Mouse (Mus musculus) heart, embryonic 14.5 days (tissue): ENCODE data around the gene Mindy2. TPM values are rescaled to one million over a fixed set of nuclear protein-coding genes. Genes with fewer than 3 reads are reported as not detected.

Experiments
- ATAC-seq: fragments of 200-750 bp; cut with Nextera tagmentation; 2 replicates; pipeline ENCODE4 v1.8.0; 2017; ENCODE audit warnings: low read depth, moderate TSS enrichment; ENCODE audit not compliant: insufficient number of reproducible peaks, insufficient read depth, low FRiP score
- H3K27ac ChIP-seq, 2 experiments: fragments of 200-500 bp in 1 of 2; fragments of 300-500 bp in 1 of 2; sonication (generic) in 1 of 2; replicated peaks in 1 of 2; 2 replicates each; pipeline ENCODE4 v1.5.1; 2012 to 2014; ENCODE audit warnings: low read depth in 2 of 2, low read length in 2 of 2, control low read depth in 1 of 2, mild to moderate bottlenecking in 1 of 2, mixed read lengths in 1 of 2; ENCODE audit not compliant: control insufficient read depth in 1 of 2, insufficient read depth in 1 of 2
- H3K27me3 ChIP-seq: fragments of 300-500 bp; sonication (generic); 2 replicates; pipeline ENCODE4 v1.6.1; 2014; ENCODE audit warnings: mild to moderate bottlenecking, low read length, control low read depth; ENCODE audit not compliant: control insufficient read depth, insufficient read depth
- H3K36me3 ChIP-seq: fragments of 300-500 bp; sonication (generic); 2 replicates; pipeline ENCODE4 v1.6.1; 2014; ENCODE audit warnings: mild to moderate bottlenecking, control low read depth, low read length, mixed read lengths; ENCODE audit not compliant: control insufficient read depth, insufficient read depth
- H3K4me1 ChIP-seq, 2 experiments: fragments of 200-500 bp in 1 of 2; fragments of 300-500 bp in 1 of 2; sonication (generic) in 1 of 2; 2 replicates each; pipeline ENCODE4 v1.6.1; 2012 to 2014; ENCODE audit warnings: low read length in 2 of 2, control low read depth in 1 of 2, mixed read lengths in 1 of 2; ENCODE audit not compliant: control insufficient read depth in 2 of 2, insufficient read depth in 2 of 2
- H3K4me2 ChIP-seq: fragments of 300-500 bp; sonication (generic); 2 replicates; pipeline ENCODE4 v1.6.1; 2014; ENCODE audit warnings: mild to moderate bottlenecking, low read length
- H3K4me3 ChIP-seq, 2 experiments: fragments of 200-500 bp in 1 of 2; fragments of 300-500 bp in 1 of 2; sonication (generic) in 1 of 2; 2 replicates each; pipeline ENCODE4 v1.5.1; 2012 to 2014; ENCODE audit warnings: low read length in 2 of 2, mild to moderate bottlenecking in 2 of 2, control low read depth in 1 of 2, low read depth in 1 of 2, moderate library complexity in 1 of 2; ENCODE audit not compliant: control insufficient read depth in 1 of 2, insufficient read depth in 1 of 2
- H3K9ac ChIP-seq: fragments of 300-500 bp; sonication (generic); 2 replicates; pipeline ENCODE4 v1.6.1; 2014; ENCODE audit warnings: mild to moderate bottlenecking, low read length
- H3K9me3 ChIP-seq: fragments of 300-500 bp; sonication (generic); 2 replicates; pipeline ENCODE4 v1.6.1; 2016; ENCODE audit warnings: low read length, control low read depth; ENCODE audit not compliant: control insufficient read depth
- WGBS: fragments of 180-500 bp; shearing (Covaris S2); extraction: QIAGEN DNeasy Blood & Tissue Kit; methylation state at CpG from one replicate; pipeline ENCODE4 v1.1.7; 2014; 5-methylcytosine and 5-hydroxymethylcytosine counted together
- polyA plus RNA-seq: library from polyadenylated mRNA; unstranded; fragments of >200 nt; fragmentation: Nextera tagmentation; extraction: Ambion mirVana; gene quantifications from 2 replicates; pipeline ENCODE4 v1.2.1, GENCODE M21; 2014

The Mindy2 gene
- polyA plus RNA-seq, 1 experiment from 2014 or later, result 15.9 TPM

GRCm38 (mm10) chr9:70652221-70652620, 4.8 kb downstream of the Mindy2 start:
- Histone ChIP-seq H3K27me3 (no peaks in the 10 kb centered on the region), H3K4me2 (no peak overlapping the region), H3K4me1 (peaks cover 0 to 16% of the 10 kb centered on the region in 2 experiments; a peak in 2 of 4 replicates), H3K9me3 (no peaks in the 10 kb centered on the region), H3K4me3 (no peak overlapping the region), H3K9ac (no peak overlapping the region), H3K36me3 (peaks cover 3% of the 10 kb centered on the region; the same call in 1 of the 2 replicates), H3K27ac (no peak overlapping the region)
- 69% methylated on average over 2 of the region's 2 CpGs for WGBS
- no peak for ATAC-seq

GRCm38 (mm10) chr9:70650994-70651393, 6.0 kb downstream of the Mindy2 start:
- H3K9ac ChIP-seq, result no peak overlapping the region
- peaks cover 3% of the 10 kb centered on the region; the same call in 1 of the 2 replicates for H3K36me3 ChIP-seq
- H3K4me2 ChIP-seq, result no peak overlapping the region
- H3K27ac ChIP-seq, result no peak overlapping the region
- ATAC-seq, result no peak
- WGBS, result 82% methylated on average over 1 of the region's 1 CpGs
- peaks cover 0 to 16% of the 10 kb centered on the region in 2 experiments; a peak in 2 of 4 replicates for H3K4me1 ChIP-seq
- H3K27me3 ChIP-seq, result no peaks in the 10 kb centered on the region
- no peaks in the 10 kb centered on the region for H3K9me3 ChIP-seq
- no peak overlapping the region for H3K4me3 ChIP-seq

GRCm38 (mm10) chr9:70650260-70650659, 6.7 kb downstream of the Mindy2 start:
- WGBS, result 67% methylated on average over 2 of the region's 2 CpGs
- peaks cover 0 to 16% of the 10 kb centered on the region in 2 experiments; a peak in 2 of 4 replicates for H3K4me1 ChIP-seq
- no peak overlapping the region for H3K4me2 ChIP-seq
- no peak overlapping the region for H3K9ac ChIP-seq
- H3K27me3 ChIP-seq, result no peaks in the 10 kb centered on the region
- H3K27ac ChIP-seq, result no peak overlapping the region
- H3K4me3 ChIP-seq, result no peak overlapping the region
- no peaks in the 10 kb centered on the region for H3K9me3 ChIP-seq
- H3K36me3 ChIP-seq, result peaks cover 3% of the 10 kb centered on the region; the same call in 1 of the 2 replicates
- ATAC-seq, result no peak

GRCm38 (mm10) chr9:70636748-70637147, 20.2 kb downstream of the Mindy2 start:
- no peak overlapping the region for H3K4me2 ChIP-seq
- no peak for ATAC-seq
- 81% methylated on average over 2 of the region's 2 CpGs for WGBS

GRCm38 (mm10) chr9:70631665-70632064, 25.3 kb downstream of the Mindy2 start:
- ATAC-seq, result no peak
- Histone ChIP-seq H3K9ac (no peak overlapping the region), H3K4me1 (peaks cover under 1 to 2% of the 10 kb centered on the region in 2 experiments; a peak in 2 of 4 replicates), H3K9me3 (no peaks in the 10 kb centered on the region), H3K36me3 (0 out of 2 replicates have a peak, but pooled peaks cover 3% of the 10 kb centered on the region), H3K4me2 (no peak overlapping the region), H3K4me3 (no peak overlapping the region), H3K27me3 (no peaks in the 10 kb centered on the region), H3K27ac (0 out of 4 replicates have a peak overlapping the region, but pooled peaks of 1 of the 2 experiments have one; percentile 6)
- WGBS, result 20% methylated on average over 5 of the region's 5 CpGs

More at GRCm38 (mm10) chr9:70636748-70637147, 20.2 kb downstream of the Mindy2 start:
- H3K4me3 ChIP-seq, result no peak overlapping the region
- no peaks in the 10 kb centered on the region for H3K36me3 ChIP-seq
- H3K27ac ChIP-seq, result no peak overlapping the region
- H3K9me3 ChIP-seq, result no peaks in the 10 kb centered on the region
- H3K27me3 ChIP-seq, result no peaks in the 10 kb centered on the region
- H3K4me1 ChIP-seq, result peaks cover 0 to 1% of the 10 kb centered on the region in 2 experiments; a peak in 2 of 4 replicates
- no peak overlapping the region for H3K9ac ChIP-seq

GRCm38 (mm10) chr9:70629711-70630110, 27.3 kb downstream of the Mindy2 start:
- Histone ChIP-seq H3K4me3 (no peak overlapping the region), H3K27ac (no peak overlapping the region), H3K4me1 (peaks cover 2 to 5% of the 10 kb centered on the region in 2 experiments; a peak in 2 of 4 replicates), H3K9me3 (no peaks in the 10 kb centered on the region), H3K9ac (no peak overlapping the region), H3K4me2 (no peak overlapping the region), H3K36me3 (peaks cover 14% of the 10 kb centered on the region; the same call in 1 of the 2 replicates), H3K27me3 (no peaks in the 10 kb centered on the region)
- no peak for ATAC-seq
- 68% methylated on average over 2 of the region's 2 CpGs for WGBS

GRCm38 (mm10) chr9:70611026-70611673, 45.8 kb downstream of the Mindy2 start:
- Histone ChIP-seq H3K9ac (no peak overlapping the region), H3K27ac (peak overlapping the region in 1 of 2 experiments; percentile 16; a peak in 2 of 4 replicates), H3K4me3 (no peak overlapping the region), H3K4me2 (no peak overlapping the region), H3K9me3 (no peaks in the 10 kb centered on the region), H3K27me3 (no peaks in the 10 kb centered on the region), H3K36me3 (peaks cover 45% of the 10 kb centered on the region), H3K4me1 (peaks cover 0 to 12% of the 10 kb centered on the region in 2 experiments; a peak in 3 of 4 replicates)
- no peak for ATAC-seq
- WGBS, result 30% methylated on average over 3 of the region's 3 CpGs
